Mouse (Mus musculus) liver, embryonic 12.5 days (tissue): ENCODE measurements at regions not wholly inside any gene's neighbourhood (a gene's known extent, or its start where the extent isn't known, plus 50 kb on each side); places are given as distances from the start of the nearest gene placed in this dataset.

Experiments
- ATAC-seq: fragments of 200-750 bp; cut with Nextera tagmentation; 2 replicates; pipeline ENCODE4 v1.8.0; 2017; ENCODE audit warnings: moderate number of reproducible peaks, mild to moderate bottlenecking, moderate library complexity
- H3K27ac ChIP-seq: fragments of 300-500 bp; sonication (generic); 2 replicates; pipeline ENCODE4 v1.5.1; 2016; ENCODE audit warnings: mild to moderate bottlenecking
- H3K27me3 ChIP-seq: fragments of 300-500 bp; sonication (generic); replicated peaks from 2 replicates; pipeline ENCODE4 v1.6.1; 2016; ENCODE audit warnings: mild to moderate bottlenecking, moderate library complexity
- H3K36me3 ChIP-seq: fragments of 300-500 bp; sonication (generic); 2 replicates; pipeline ENCODE4 v1.6.1; 2016; ENCODE audit warnings: mild to moderate bottlenecking, moderate library complexity
- H3K4me1 ChIP-seq: fragments of 300-500 bp; sonication (generic); 2 replicates; pipeline ENCODE4 v1.6.1; 2016
- H3K4me2 ChIP-seq: fragments of 300-500 bp; sonication (generic); 2 replicates; pipeline ENCODE4 v1.6.1; 2016; ENCODE audit warnings: mild to moderate bottlenecking, moderate library complexity
- H3K4me3 ChIP-seq: fragments of 300-500 bp; sonication (generic); 2 replicates; pipeline ENCODE4 v1.5.1; 2016; ENCODE audit warnings: mild to moderate bottlenecking, moderate library complexity
- H3K9ac ChIP-seq: fragments of 300-500 bp; sonication (generic); 2 replicates; pipeline ENCODE4 v1.6.1; 2016; ENCODE audit warnings: mild to moderate bottlenecking, moderate library complexity
- H3K9me3 ChIP-seq: fragments of 300-500 bp; sonication (generic); replicated peaks from 2 replicates; pipeline ENCODE4 v1.6.1; 2016; ENCODE audit warnings: mild to moderate bottlenecking, moderate library complexity
- WGBS: fragments of 180-500 bp; shearing (Covaris S2); methylation state at CpG from one replicate; pipeline ENCODE4 v1.1.7; 2016; ENCODE audit not compliant: insufficient replicate concordance; 5-methylcytosine and 5-hydroxymethylcytosine counted together

- Histone ChIP-seq H3K9me3 (no peaks in the 10 kb centered on the region), H3K27ac (no peak overlapping the region), H3K4me1 (no peaks in the 10 kb centered on the region), H3K4me3 (no peak overlapping the region), H3K36me3 (no peaks in the 10 kb centered on the region), H3K27me3 (no peaks in the 10 kb centered on the region), H3K4me2 (no peak overlapping the region), H3K9ac (no peak overlapping the region)
- no peak for ATAC-seq
- WGBS: 59% methylated on average over 1 of the region's 1 CpGs
These were observed 479.5 kb upstream of the Arpp21 start for GRCm38 (mm10) chr9:112715197-112715762.

- no peaks in the 10 kb centered on the region for H3K36me3 ChIP-seq
- H3K4me1 ChIP-seq: no peaks in the 10 kb centered on the region
- H3K4me2 ChIP-seq: no peak overlapping the region
- H3K4me3 ChIP-seq: no peak overlapping the region
- H3K27me3 ChIP-seq: no peaks in the 10 kb centered on the region
- no peak overlapping the region for H3K9ac ChIP-seq
- ATAC-seq: no peak
- no peak overlapping the region for H3K27ac ChIP-seq
- WGBS: 42% methylated on average over 1 of the region's 1 CpGs
- H3K9me3 ChIP-seq: no peaks in the 10 kb centered on the region
These were observed 443.1 kb upstream of the Arpp21 start for GRCm38 (mm10) chr9:112678866-112679265.

GRCm38 (mm10) chr9:112675232-112675631, 439.5 kb upstream of the Arpp21 start:
- Histone ChIP-seq H3K9ac (no peak overlapping the region), H3K27me3 (no peaks in the 10 kb centered on the region), H3K27ac (no peak overlapping the region), H3K4me2 (no peak overlapping the region), H3K9me3 (no peaks in the 10 kb centered on the region), H3K4me1 (no peaks in the 10 kb centered on the region), H3K36me3 (no peaks in the 10 kb centered on the region), H3K4me3 (no peak overlapping the region)
- no peak for ATAC-seq
- WGBS: 63% methylated on average over 5 of the region's 5 CpGs
